Comparison of ENCODE assay signal across 8 mouse cellular contexts in genomic region chr2:167661270-167662203, GRCm38 (mm10). TPM values are rescaled to one million over a fixed set of nuclear protein-coding genes. Genes with fewer than 3 reads are reported as not detected.
DNase-seq lines count a peak whose midpoint lies in the region; ATAC-seq and TF ChIP-seq lines count a peak whose summit lies in the region.

Gene Gm20431 (minus strand): TSS chr2:167661496.

- intact Hi-C loops in left cerebral cortex, adult 2 months (cut with DNase I) = loop anchor here (2.0 kb wide), 1 partner anchor 27 kb away; no protein-coding TSS in a partner anchor

- no peak for TF ChIP-seq CTCF in left cerebral cortex, adult 2 months (IDR thresholded peaks at IDR 0.05)

- H3K27ac ChIP-seq in hindbrain, embryonic 15.5 days (replicated peaks) = peak within 1 kb of the TSS; percentile 75
- peak within 1 kb of the TSS; percentile 89 for H3K27ac ChIP-seq in left cerebral cortex, adult 2 months
- H3K27ac ChIP-seq in macrophage = peak within 1 kb of the TSS; percentile 97

- no peaks in the 10 kb centered on the region for H3K9me3 ChIP-seq in hindbrain, embryonic 15.5 days

- peak within 1 kb of the TSS; percentile 95 for H3K4me3 ChIP-seq in hindbrain, embryonic 15.5 days
- peak within 1 kb of the TSS; percentile 87 for H3K4me3 ChIP-seq in left cerebral cortex, adult 2 months
- H3K4me3 ChIP-seq in macrophage (ENCODE audit: inconsistent target) = peak within 1 kb of the TSS; percentile 99

- H3K4me2 ChIP-seq in hindbrain, embryonic 15.5 days = peak within 1 kb of the TSS; percentile 87

- DNase-seq in ZHBTc4 (ENCODE audit: low read depth, low spot score) = peak; percentile 89
- peak; percentile 90 to 96 for DNase-seq in cerebellum, postnatal 4 days (ENCODE audit: low spot score in 2 of 2)
- DNase-seq in gastrocnemius, adult 18-20 months (ENCODE audit: low spot score) = peak; percentile 92
- peak; percentile 95 to 97 for DNase-seq in left cerebral cortex, adult 2 months (ENCODE audit: extremely low spot score in 1 of 2, low spot score in 2 of 2)
- DNase-seq in retina, postnatal 7 days (ENCODE audit: low read depth, low spot score) = peak; percentile 84
- DNase-seq in urinary bladder, adult 18-20 months (ENCODE audit: low spot score in 2 of 2) = peak; percentile 83 to 89

- peak within 1 kb of the TSS; percentile 98 for H3K9ac ChIP-seq in hindbrain, embryonic 15.5 days

- peaks cover 43% of the 10 kb centered on the region for H3K79me2 ChIP-seq in macrophage (ENCODE audit: inconsistent target)

- H3K36me3 ChIP-seq in hindbrain, embryonic 15.5 days = no peaks in the 10 kb centered on the region
- no peaks in the 10 kb centered on the region for H3K36me3 ChIP-seq in macrophage (ENCODE audit: inconsistent target)

- under 1% methylated on average over 107 of the region's 110 CpGs for WGBS in hindbrain, embryonic 15.5 days
- under 1% methylated on average over 85 of the region's 110 CpGs for WGBS in macrophage (ENCODE audit: missing documents)

- peaks cover 42% of the 10 kb centered on the region for H3K4me1 ChIP-seq in hindbrain, embryonic 15.5 days (replicated peaks)

- ATAC-seq in hindbrain, embryonic 15.5 days (ENCODE audit: low FRiP score, low read depth) = peak; percentile 95

- H3K27me3 ChIP-seq in hindbrain, embryonic 15.5 days = no peaks in the 10 kb centered on the region; the same call in 1 of the 2 replicates

RNA-seq across cellular contexts. Expression of gene Gm20431, which starts in this region (rescaled TPM):
- 1 to 10 TPM; 8.0 to 9.4 TPM for total RNA-seq in gastrocnemius, adult 18-20 months (2021)
- polyA plus RNA-seq in hindbrain, embryonic 15.5 days (2015; fragmentation: Nextera tagmentation; extraction: Ambion mirVana) = 8.6 and 11.5 TPM in 2 replicates
- total RNA-seq in left cerebral cortex, adult 2 months (2021) = 10 to 100 TPM; 29.1 to 38.0 TPM
- not detected for total RNA-seq in macrophage (2018; cell fraction: chromatin; rRNA removed)
- total RNA-seq in macrophage (2018; cell fraction: cytosol; rRNA removed) = under 1 TPM in 10 of 26 experiments, not detected in 16; 0.09 to 0.43 (median 0.13) TPM
- 1 to 10 TPM in 1 of 26 experiments, under 1 TPM in 2, not detected in 23; 0.35 to 1.7 (median 0.48) TPM for total RNA-seq in macrophage (2018; cell fraction: nucleus; rRNA removed)
- polyA plus RNA-seq in macrophage (2018) = not detected in 3 replicates

Comparison
In these comparisons a context has a peak if more than half of its experiments do, and no peak if none do; other contexts are left out.
1. Peak in every context shown above with its lines: DNase-seq, ATAC-seq, H3K4me3 ChIP-seq and H3K27ac ChIP-seq.